Mouse (Mus musculus) embryonic facial prominence, embryonic 13.5 days (tissue): ENCODE measurements around the gene Tdrd6. TPM values are rescaled to one million over a fixed set of nuclear protein-coding genes. Genes with fewer than 3 reads are reported as not detected.

ENCODE experiments used
- ATAC-seq: fragments of 200-750 bp; cut with Nextera tagmentation; 2 replicates; pipeline ENCODE4 v1.8.0; 2017; ENCODE audit warnings: low read depth; ENCODE audit not compliant: insufficient number of reproducible peaks, insufficient read depth, low FRiP score, low TSS enrichment
- H3K27ac ChIP-seq: fragments of 300-500 bp; sonication (generic); 2 replicates; pipeline ENCODE4 v1.5.1; 2015; ENCODE audit warnings: moderate library complexity, mild to moderate bottlenecking, inconsistent platforms
- H3K27me3 ChIP-seq: fragments of 300-500 bp; sonication (generic); 2 replicates; pipeline ENCODE4 v1.6.1; 2015; ENCODE audit warnings: mild to moderate bottlenecking, inconsistent platforms
- H3K36me3 ChIP-seq: fragments of 300-500 bp; sonication (generic); 2 replicates; pipeline ENCODE4 v1.6.1; 2015; ENCODE audit warnings: mild to moderate bottlenecking, inconsistent platforms
- H3K4me1 ChIP-seq: fragments of 300-500 bp; sonication (generic); 2 replicates; pipeline ENCODE4 v1.6.1; 2015; ENCODE audit warnings: inconsistent platforms
- H3K4me2 ChIP-seq: fragments of 300-500 bp; sonication (generic); 2 replicates; pipeline ENCODE4 v1.6.1; 2015; ENCODE audit warnings: moderate library complexity, mild to moderate bottlenecking, inconsistent platforms
- H3K4me3 ChIP-seq: fragments of 300-500 bp; sonication (generic); 2 replicates; pipeline ENCODE4 v1.5.1; 2015; ENCODE audit warnings: mild to moderate bottlenecking, inconsistent platforms
- H3K9ac ChIP-seq: fragments of 300-500 bp; sonication (generic); 2 replicates; pipeline ENCODE4 v1.6.1; 2015; ENCODE audit warnings: mild to moderate bottlenecking, inconsistent platforms
- H3K9me3 ChIP-seq: fragments of 300-500 bp; sonication (generic); 2 replicates; pipeline ENCODE4 v1.6.1; 2016; ENCODE audit warnings: inconsistent platforms
- WGBS: fragments of 180-500 bp; shearing (Covaris S2); methylation state at CpG from one replicate; pipeline ENCODE4 v1.1.7; 2015; ENCODE audit warnings: mixed read lengths; 5-methylcytosine and 5-hydroxymethylcytosine counted together
- polyA plus RNA-seq: library from polyadenylated mRNA; unstranded; fragments of >200 nt; fragmentation: Nextera tagmentation; extraction: Ambion mirVana; gene quantifications from 2 replicates; pipeline ENCODE4 v1.2.1, GENCODE M21; 2015

Tdrd6 gene
- polyA plus RNA-seq, result 0.29 and 0.42 TPM in 2 replicates

DNA sequence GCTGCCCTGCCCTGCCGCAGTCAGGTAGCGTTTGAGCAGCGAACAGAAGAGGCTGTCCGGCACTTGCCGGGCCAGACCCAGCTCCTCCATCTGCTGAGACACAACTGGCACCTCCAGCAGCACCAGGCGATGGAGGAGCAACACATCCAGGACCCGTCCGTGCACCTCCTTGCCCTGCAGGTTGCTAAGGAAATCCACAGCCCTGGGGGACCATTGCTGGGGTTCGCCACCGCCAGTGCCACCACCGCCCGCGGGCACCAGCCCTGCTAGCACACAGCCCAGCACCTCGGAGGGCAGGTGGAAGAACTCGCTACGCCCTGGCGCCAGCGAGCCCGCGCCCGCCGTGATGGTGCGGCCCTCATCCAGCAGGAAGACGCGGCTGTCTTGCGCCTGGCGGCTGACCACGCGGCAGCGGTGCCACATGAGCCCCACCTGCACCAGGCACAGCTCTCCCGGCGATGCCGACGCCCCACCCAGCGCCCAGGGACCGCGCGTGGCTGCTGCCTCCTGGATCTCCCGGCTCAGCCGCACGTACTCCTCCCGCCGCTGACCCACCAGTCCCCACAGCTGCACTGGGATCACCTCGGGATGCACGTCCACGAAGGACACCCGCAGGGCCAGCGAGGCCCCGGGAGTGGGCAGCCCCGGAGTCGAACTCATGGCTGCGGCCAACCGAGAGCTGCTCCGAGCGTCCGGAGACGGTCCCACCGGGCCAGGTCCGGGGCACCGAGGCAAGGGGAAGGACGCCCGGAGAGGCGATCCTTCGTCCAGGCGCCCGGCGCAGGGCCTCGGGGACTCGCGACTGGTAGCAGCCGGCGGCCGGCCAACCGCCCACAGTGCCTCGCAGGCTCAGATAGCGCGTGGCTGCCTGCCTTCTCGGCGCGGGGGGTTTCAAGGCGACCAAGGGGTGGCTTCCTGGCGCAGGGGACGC is at the start of gene Tdrd6:
Gene Tdrd6 (minus strand): TSS at position 804 of the 931 bp plus-strand sequence.
- Histone ChIP-seq H3K27ac (no peak within 1 kb of the TSS), H3K27me3 (peaks cover 51% of the 10 kb centered on the region), H3K9me3 (peaks cover 5% of the 10 kb centered on the region), H3K4me1 (peaks cover 20% of the 10 kb centered on the region), H3K36me3 (no peaks in the 10 kb centered on the region), H3K4me3 (peak within 1 kb of the TSS; percentile 48), H3K9ac (peak within 1 kb of the TSS; percentile 53), H3K4me2 (peak within 1 kb of the TSS; percentile 87)
- 2% methylated on average over 76 of the region's 83 CpGs for WGBS
- ATAC-seq, result peak; percentile 52; the same call in 1 of the 2 replicates

GRCm38 (mm10) chr17:43677317-43677716 is 47.2 kb upstream of the Tdrd6 start:
- H3K9me3 ChIP-seq, result no peaks in the 10 kb centered on the region
- no peaks in the 10 kb centered on the region for H3K27me3 ChIP-seq
- H3K4me3 ChIP-seq, result no peak overlapping the region
- no peak overlapping the region for H3K4me2 ChIP-seq
- H3K4me1 ChIP-seq, result no peaks in the 10 kb centered on the region
- ATAC-seq, result no peak
- H3K36me3 ChIP-seq, result peaks cover 16% of the 10 kb centered on the region
- WGBS, result 35% methylated on average over 1 of the region's 1 CpGs
- no peak overlapping the region for H3K27ac ChIP-seq
- no peak overlapping the region for H3K9ac ChIP-seq

DNA sequence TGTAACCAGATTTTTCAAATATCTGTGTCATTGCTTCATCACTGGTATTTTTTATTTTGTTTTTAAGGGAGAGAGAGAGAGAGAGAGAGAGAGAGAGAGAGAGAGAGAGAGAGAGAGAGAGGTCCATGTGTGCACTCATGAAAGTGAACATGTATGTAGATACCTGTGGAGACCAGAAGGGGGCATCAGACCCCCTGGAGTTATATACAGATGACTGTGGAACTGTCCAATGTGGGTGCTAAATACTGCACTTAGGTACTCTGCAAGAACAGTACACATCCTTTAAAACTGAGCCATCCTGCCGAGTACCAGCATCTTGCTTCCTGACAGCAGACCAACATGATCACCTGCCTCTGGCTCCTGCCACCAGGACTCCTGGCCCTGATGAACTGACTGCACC is 46.1 kb upstream of the Tdrd6 start:
- WGBS, result 91% methylated on average over 1 of the region's 1 CpGs
- Histone ChIP-seq H3K9me3 (no peaks in the 10 kb centered on the region), H3K4me3 (no peak overlapping the region), H3K4me1 (no peaks in the 10 kb centered on the region), H3K27ac (no peak overlapping the region), H3K9ac (no peak overlapping the region), H3K4me2 (no peak overlapping the region), H3K27me3 (no peaks in the 10 kb centered on the region), H3K36me3 (peaks cover 16% of the 10 kb centered on the region)
- ATAC-seq, result no peak

DNA sequence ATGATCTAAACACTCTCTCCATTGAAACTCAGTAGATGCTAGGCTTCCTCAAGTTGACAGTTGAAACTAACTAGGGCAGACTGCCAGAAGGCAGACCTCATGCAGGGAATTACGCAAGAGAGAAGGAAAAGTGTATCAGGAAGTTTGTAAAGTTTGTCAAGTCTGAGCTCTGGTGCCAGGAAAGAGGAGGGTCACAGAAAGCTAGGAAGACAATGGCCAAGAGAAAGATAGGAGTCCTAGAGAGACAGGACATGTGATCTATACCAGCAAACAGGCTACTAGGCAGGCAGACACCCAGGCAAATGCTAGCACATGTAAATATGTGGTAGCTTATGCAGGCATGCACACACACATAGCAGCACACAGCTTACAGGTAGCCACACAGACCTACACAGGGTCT is 45.1 kb upstream of the Tdrd6 start:
- H3K27me3 ChIP-seq, result no peaks in the 10 kb centered on the region
- no peak overlapping the region for H3K4me3 ChIP-seq
- H3K4me2 ChIP-seq, result no peak overlapping the region
- peaks cover 8% of the 10 kb centered on the region; the same call in 1 of the 2 replicates for H3K36me3 ChIP-seq
- no peaks in the 10 kb centered on the region for H3K4me1 ChIP-seq
- no peak for ATAC-seq
- WGBS, result 91% methylated on average over 1 of the region's 1 CpGs
- no peak overlapping the region for H3K27ac ChIP-seq
- H3K9me3 ChIP-seq, result no peaks in the 10 kb centered on the region
- no peak overlapping the region for H3K9ac ChIP-seq

DNA sequence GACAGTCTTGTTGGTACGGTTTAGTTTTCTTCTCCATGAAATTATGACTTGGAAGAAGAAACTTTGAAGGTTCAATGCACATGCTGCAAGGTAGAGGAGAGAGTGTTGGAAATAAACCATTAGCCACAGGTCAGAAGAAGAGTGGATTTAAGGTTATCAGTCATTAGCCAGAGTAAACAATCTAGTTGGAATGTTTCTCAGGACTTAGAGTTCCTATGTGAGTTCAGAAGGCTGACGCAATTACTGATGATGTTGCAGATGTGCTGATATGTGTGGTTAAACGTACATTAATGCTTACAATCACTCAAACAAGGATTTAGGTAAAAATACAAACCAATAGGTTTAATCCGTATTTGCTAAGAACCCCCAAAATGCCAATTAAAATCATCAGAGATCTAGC is 41.8 kb upstream of the Tdrd6 start:
- Histone ChIP-seq H3K9me3 (no peaks in the 10 kb centered on the region), H3K27ac (no peak overlapping the region), H3K36me3 (no peaks in the 10 kb centered on the region), H3K4me3 (no peak overlapping the region), H3K4me2 (no peak overlapping the region), H3K9ac (no peak overlapping the region), H3K4me1 (peaks cover 14% of the 10 kb centered on the region), H3K27me3 (no peaks in the 10 kb centered on the region)
- 85% methylated on average over 4 of the region's 4 CpGs for WGBS
- ATAC-seq, result no peak

DNA sequence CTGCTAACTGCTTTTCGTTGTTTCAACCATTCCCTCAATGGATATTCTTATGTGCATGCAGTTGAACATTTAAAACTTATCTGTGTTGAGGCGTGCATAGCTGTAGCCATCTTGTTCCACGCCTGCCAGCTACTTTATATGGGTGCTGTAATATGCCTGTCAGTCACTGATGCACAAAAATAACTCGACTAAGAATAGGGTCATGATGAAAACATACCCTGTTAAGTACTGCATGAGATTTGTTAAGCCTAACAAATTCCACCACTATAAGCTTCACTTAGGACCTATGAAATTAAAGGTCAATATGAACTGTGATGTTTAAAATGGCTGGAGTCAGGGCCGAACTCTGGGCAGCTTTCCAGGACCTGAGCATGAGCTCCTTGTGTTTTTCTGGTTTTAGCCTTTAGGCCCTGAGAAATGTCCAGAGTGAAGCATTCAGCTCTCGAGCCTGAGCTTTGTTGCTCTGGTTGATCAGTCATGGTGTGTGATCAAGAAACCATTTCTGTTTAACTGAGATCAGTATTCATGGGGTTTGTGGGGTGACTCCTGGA is 39.1 kb upstream of the Tdrd6 start:
- peak overlapping the region; percentile 85 for H3K4me2 ChIP-seq
- no peak overlapping the region for H3K9ac ChIP-seq
- H3K4me3 ChIP-seq, result no peak overlapping the region

DNA sequence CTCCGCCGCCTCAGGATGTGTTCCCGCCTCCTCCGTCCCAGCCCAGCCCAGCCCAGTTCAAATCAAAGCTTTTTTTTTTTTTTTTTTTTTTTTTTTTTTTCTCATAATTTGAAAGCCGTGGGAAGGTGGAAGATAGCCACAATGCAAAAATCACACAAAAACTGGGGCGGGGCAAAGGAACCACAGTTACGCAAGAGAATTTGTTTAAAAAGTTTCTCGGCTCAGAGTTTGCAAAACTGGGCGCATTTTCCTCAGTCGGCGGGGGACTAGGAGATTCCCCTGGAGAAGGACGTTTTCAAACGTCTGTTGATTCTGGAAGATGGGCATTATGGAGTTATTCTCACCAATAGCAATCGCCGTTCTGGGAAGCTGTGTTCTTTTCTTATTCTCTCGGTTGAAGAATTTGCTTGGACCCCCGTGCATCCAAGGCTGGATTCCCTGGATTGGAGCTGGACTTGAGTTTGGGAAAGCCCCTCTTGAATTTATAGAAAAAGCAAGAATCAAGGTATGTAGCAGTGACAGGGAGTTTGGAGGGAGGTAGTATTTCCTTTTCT is 37.3 kb upstream of the Tdrd6 start, which contains the start of gene Cyp39a1:
Gene Cyp39a1 (plus strand): TSS at position 136 of the 554 bp plus-strand sequence.
- Histone ChIP-seq H3K9ac (peak within 1 kb of the TSS; percentile 86), H3K4me3 (peak within 1 kb of the TSS; percentile 93), H3K36me3 (peaks cover 2% of the 10 kb centered on the region; the same call in 1 of the 2 replicates), H3K27me3 (no peaks in the 10 kb centered on the region), H3K4me1 (peaks cover 27% of the 10 kb centered on the region), H3K9me3 (no peaks in the 10 kb centered on the region), H3K27ac (peak within 1 kb of the TSS; percentile 71), H3K4me2 (peak within 1 kb of the TSS; percentile 85)
- under 1% methylated on average over 17 of the region's 17 CpGs for WGBS
- ATAC-seq, result no peak

More for the DNA sequence above, 39.1 kb upstream of the Tdrd6 start:
- H3K27me3 ChIP-seq, result no peaks in the 10 kb centered on the region
- H3K4me1 ChIP-seq, result peaks cover 27% of the 10 kb centered on the region
- no peaks in the 10 kb centered on the region for H3K36me3 ChIP-seq
- ATAC-seq, result no peak
- whole genome bisulfite sequencing, result 72% methylated on average over 6 of the region's 6 CpGs
- H3K27ac ChIP-seq, result no peak overlapping the region
- no peaks in the 10 kb centered on the region for H3K9me3 ChIP-seq

DNA sequence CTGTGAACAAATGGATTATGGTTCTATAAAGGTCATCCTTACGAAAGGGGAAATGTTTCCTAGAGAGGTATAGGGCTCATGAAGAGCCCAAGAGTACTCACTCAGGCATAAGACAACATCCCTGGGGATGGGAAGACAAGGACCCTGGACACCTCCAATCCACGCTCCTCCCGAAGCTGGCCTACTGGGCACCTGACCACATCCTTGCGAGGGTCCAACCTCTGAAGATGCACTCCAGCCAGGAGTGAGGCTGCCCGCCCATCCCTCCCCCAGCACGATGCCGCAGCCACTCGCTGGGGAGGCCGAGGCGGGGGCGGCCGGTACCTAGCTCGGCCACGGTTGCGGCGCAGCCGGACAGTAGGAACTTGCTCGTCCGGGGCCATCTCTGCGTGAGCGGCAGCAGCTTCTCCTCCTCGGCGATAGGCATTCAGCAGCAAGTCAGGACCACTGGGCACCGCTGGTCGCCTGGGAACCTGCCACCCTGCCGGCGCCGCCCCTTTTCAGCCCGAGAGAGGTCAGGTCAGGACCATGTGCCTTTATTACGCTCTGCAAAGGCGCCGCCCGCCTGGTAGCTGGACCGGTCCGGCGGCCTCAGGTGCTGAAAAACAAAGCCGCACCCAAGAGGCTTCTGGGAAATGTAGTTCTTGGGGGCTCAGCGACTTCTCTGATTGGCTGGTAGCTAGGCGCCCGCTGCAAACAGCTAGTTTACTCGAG is 36.6 kb upstream of the Tdrd6 start, which contains the start of gene Slc25a27:
Gene Slc25a27 (minus strand): TSS at position 639 of the 714 bp plus-strand sequence.
- H3K4me2 ChIP-seq, result peak within 1 kb of the TSS; percentile 85
- no peaks in the 10 kb centered on the region for H3K9me3 ChIP-seq
- under 1% methylated on average over 41 of the region's 41 CpGs for WGBS
- H3K27ac ChIP-seq, result peak within 1 kb of the TSS; percentile 71
- ATAC-seq, result peak; percentile 99
- H3K27me3 ChIP-seq, result no peaks in the 10 kb centered on the region
- peak within 1 kb of the TSS; percentile 86 for H3K9ac ChIP-seq
- peaks cover 4% of the 10 kb centered on the region; the same call in 1 of the 2 replicates for H3K36me3 ChIP-seq
- peaks cover 27% of the 10 kb centered on the region for H3K4me1 ChIP-seq
- peak within 1 kb of the TSS; percentile 93 for H3K4me3 ChIP-seq

GRCm38 (mm10) chr17:43651314-43652046 is 21.4 kb upstream of the Tdrd6 start:
- no peak for ATAC-seq
- Histone ChIP-seq H3K27ac (no peak overlapping the region), H3K4me3 (no peak overlapping the region), H3K36me3 (peaks cover 55% of the 10 kb centered on the region), H3K4me1 (no peaks in the 10 kb centered on the region), H3K9me3 (no peaks in the 10 kb centered on the region), H3K4me2 (no peak overlapping the region), H3K9ac (no peak overlapping the region), H3K27me3 (no peaks in the 10 kb centered on the region)
- 70% methylated on average over 14 of the region's 14 CpGs for WGBS

DNA sequence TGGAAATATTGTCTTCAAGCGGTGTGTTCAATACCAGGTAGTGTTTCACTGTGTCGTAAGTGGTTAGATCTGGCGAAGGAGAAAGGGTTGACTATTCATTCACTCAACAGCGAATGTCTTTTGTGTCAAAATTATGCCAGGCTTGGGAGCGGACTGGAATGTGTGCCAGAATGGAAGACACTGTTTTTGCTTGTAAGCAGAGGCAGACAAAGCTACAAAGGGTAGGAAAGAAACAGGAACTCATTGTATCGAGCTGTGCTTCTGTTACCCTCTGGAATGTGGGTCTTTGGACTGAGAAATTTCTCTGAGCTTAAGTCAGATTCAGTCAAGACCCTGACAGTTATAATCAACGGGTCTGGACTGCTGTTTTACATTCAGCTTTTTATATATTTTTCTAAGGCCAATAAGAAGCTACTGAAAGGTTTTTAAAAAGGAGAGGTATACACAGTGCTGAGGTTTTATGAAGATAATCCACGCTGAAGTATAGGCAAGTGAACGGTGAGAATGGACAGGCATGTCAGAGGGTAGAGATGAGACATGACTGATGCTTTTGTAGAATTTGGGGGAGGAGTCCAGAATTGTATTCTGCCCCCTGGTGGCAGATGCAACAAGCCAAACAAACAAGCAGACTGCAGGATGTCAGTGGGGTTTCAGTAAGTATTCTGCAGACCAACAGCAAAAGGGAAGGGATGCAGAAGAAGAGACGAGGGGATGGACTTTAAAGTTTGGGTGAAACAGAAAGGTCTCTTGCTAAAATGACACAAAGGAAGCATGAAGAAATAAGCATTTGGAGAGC is 19.7 kb upstream of the Tdrd6 start:
- WGBS, result 79% methylated on average over 10 of the region's 10 CpGs
- peaks cover 66% of the 10 kb centered on the region for H3K36me3 ChIP-seq

More for the DNA sequence above, 19.7 kb upstream of the Tdrd6 start:
- Histone ChIP-seq H3K27ac (no peak overlapping the region), H3K9ac (no peak overlapping the region), H3K4me3 (no peak overlapping the region), H3K4me2 (no peak overlapping the region), H3K9me3 (no peaks in the 10 kb centered on the region), H3K27me3 (no peaks in the 10 kb centered on the region), H3K4me1 (no peaks in the 10 kb centered on the region)
- ATAC-seq, result no peak
